Mouse (Mus musculus) embryo, embryonic 11 days (tissue): ENCODE measurements around the gene Gm8165.
"Not testable (repeated sequence)": the region's sequence is repeated elsewhere in the genome, so short reads cannot be mapped to it uniquely, and the experiment has no call there.

Experiments
- DNase-seq: peaks from one replicate; pipeline ENCODE4 v3.0.0-alpha.2; 2015

Gm8165 gene

GRCm38 (mm10) chr14:43677099-43677498, at the start of gene Gm8165:
Gene Gm8165 (minus strand): TSS chr14:43677199.
- not testable (repeated sequence) for DNase-seq

- DNase-seq, result not testable (repeated sequence)
These were observed 20.6 kb upstream of the Gm8165 start, which contains the start of gene Gm7324 for GRCm38 (mm10) chr14:43697621-43698020. Gene Gm7324 (plus strand): TSS chr14:43697828.
